Mouse (Mus musculus) cerebellum, postnatal 10 days (tissue): ENCODE results near the gene Enox1.

Experiments
- DNase-seq, 2 experiments: peaks; one replicate each; pipeline ENCODE4 v3.0.0; 2021; ENCODE audit warnings: mixed read lengths in 2 of 2

Gene Enox1

DNA sequence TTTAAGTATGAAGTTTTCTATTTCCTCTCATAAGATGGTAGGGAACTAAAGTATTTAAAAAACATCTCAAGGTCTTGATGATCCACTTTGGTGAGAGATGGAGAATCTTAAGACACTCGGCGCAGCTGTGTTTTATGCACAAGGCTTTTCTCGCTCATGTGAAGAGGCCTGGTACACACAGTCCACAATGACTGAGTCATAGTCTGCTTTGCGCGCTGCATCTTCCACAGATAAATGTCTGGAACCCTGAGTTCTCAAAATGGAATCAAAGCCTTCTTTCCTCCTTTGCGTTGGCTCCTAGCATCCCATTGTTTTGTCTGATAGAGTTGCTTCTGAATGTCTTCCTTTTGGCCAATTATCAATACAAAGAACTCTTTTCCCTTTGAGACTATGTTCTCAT is 119.0 kb downstream of the Enox1 start:
- DNase-seq, result no peak

DNA sequence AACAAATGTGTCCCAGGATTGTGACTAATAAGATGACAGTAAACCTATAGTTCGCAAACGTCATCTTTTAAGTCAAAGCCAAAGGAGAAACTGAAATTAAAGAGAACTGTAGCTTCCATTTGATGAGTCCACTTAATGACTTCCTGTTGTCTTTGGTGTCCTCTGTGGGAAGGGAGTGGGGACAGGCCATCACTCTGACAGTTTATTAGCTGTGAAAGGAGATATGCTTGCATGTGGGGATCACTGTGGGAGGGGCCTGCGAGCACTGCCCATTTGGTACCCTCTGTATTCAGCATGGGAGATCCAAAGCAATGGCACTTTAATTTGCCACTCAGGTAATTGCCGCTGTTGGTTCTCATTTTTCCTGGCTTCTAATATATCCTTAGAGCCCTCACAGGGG is 122.6 kb downstream of the Enox1 start:
- DNase-seq, result no peak

DNA sequence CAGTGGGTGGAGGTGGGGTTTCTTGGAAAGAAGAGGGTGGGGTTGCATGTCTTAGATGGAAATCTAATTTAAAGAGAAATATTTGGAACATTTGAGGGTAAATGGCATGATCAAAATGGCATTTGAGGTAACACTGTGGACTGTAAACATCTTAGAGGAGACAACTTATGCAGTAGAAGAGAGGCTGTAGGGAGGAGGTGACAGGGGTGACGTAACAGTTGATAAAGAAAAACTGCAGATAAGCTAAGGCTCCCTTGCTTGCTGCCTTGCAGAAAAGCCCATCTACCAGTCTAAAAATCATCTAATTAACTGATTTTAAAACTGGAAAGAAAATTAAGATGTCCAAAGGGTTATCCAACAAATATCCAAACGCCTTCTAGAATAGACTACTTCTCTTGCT is 123.9 kb downstream of the Enox1 start:
- DNase-seq, result no peak

DNA sequence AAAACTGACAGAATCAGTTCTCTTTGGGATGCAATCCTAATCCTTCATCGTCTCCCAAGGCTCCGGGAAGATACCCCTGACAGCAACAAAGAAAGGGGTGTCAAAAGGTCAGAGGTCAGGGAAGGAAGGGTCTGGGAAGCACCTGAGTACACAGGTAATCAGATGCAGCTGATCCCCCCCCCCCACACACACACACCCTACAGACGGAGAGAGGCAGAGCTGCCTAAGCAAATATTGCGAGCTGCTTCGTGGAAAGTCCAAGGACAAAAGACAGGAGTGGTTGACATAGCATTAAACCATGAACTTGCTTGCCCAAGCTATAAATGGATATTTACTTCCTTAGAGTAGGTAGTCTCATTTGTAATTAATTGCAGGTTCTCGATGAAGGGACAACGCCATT is 124.3 kb downstream of the Enox1 start:
- no peak for DNase-seq

DNA sequence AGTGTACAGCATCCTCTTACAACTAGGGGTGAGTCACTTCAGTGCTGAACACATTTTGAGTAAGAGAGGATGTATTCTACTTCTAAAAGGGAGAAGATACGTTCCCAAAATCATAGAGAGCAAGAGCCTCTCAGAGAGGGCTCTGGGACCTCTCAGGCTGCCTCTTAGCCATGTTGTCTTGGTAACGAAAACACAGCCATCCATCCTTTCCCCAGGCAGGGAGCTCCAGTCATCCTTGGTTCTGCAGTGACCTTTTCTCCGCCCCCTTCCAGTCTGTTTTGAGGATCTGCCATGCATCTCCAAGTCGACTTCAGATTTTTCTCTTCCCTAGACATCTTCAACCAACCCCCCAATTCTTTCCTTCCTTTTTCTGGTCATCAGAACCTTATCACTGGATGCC is 127.4 kb downstream of the Enox1 start:
- no peak for DNase-seq

DNA sequence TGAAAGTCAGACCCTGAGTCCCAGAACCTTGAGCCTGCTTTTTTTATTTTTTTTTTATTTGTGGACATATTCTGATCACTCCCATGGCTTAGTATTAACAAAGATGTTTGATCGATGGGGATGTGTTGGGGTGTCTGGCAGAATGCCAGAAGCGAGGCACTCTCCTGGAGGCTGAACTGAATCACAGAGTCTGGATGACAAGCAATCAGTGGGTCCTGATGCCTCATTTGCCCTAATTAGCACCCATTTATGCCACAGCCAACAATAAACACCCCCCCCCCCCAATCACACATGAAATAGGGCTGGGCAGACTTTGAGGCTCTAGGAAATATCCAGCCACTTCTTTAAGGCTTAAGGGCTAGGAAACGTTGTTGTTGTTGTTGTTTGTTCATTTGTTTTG is 128.9 kb downstream of the Enox1 start:
- DNase-seq, result no peak

DNA sequence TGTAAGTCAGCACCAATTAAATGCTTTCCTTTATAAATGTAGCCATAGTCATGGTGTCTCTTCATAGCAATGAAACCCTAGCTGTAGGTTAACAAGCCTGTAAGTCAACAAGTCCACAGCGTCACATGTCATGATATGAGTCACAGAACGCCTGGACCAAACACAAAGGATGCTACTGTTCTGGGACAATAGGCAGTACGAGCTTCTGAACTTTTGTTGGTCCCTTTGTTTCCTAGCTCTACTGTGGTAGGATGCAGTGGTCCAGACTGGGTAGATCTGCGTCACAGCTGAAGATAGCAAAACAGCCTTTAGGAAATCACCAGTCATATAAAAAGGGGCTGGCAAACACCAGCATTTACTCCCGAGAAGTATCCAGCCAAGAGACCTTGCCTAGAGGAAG is 135.2 kb downstream of the Enox1 start:
- no peak for DNase-seq

DNA sequence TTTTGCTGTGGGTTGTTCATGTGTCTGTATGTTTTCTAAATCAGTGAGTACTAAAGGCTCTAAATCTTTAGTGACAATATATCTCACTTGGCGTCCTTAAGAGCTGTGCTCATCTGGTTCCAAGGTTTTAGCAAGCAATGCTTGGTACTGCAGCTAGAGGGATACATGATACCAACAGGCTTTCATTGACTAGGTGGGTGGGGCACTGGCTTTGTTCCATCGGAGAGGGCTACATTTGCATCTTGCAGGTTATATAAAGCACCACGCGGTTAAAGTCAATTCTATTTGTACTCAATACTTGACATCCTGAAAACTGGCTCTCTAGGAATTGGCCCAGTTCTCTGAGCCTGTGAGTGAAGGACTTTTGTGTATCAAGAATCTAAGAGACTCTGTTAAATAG is 140.5 kb downstream of the Enox1 start:
- peak; percentile 59 for DNase-seq

DNA sequence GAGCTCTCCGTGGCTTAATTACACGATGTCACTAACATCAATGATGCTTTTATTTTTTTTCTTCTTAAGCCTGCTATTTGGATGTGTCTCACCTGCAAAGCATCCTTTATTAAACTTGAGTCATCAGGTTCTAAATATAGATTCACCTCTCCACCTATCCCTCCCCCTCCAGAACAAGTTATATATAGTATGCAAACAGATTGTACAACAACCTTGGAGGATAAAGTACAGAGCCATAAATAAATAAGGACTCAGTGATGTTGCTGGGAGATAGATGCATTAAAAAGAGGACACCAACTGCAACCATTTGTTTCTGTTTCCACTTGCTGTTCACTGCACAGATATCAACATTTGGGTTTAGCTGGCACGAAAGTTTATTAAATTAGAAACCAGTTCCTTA is 141.8 kb downstream of the Enox1 start:
- DNase-seq, result no peak

DNA sequence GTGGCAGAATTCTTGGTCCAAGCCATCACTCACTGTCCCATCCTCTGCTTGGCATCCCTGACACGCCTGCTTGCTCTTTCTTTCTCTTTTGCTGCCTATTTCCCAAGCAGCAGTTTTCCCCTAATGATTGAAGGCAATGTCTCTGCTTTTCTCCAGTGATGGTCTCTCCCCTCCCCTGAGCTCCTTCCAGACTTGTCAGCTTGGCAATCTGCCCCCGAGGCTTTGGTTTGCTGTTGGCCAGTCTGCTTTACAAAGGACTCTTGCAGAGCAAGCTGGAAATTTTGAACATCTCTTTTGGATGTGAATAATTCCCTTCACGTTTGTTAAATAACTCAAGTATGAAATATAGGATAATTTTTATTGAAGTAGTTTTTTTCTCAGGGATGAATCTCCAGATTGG is 153.0 kb downstream of the Enox1 start:
- DNase-seq, result peak; percentile 91 to 93

DNA sequence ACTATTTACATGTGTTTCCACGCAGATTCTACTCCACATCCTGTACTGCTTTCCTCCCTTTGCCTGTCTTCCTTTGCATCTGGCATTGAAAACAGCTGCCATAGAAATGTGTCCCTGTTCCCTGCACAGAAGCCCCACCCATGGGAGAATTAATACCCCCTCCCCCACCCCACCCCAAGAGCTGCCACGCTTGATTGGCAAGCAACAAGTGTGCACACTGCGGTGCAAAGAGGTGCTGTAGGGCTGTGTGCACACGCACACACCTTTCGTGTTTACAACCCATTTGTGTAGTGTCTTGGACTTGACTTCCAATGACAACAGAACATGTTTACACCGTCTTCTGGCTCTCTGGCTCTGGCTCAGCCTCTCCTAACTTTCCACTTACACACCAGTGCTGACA is 154.9 kb downstream of the Enox1 start:
- no peak for DNase-seq

DNA sequence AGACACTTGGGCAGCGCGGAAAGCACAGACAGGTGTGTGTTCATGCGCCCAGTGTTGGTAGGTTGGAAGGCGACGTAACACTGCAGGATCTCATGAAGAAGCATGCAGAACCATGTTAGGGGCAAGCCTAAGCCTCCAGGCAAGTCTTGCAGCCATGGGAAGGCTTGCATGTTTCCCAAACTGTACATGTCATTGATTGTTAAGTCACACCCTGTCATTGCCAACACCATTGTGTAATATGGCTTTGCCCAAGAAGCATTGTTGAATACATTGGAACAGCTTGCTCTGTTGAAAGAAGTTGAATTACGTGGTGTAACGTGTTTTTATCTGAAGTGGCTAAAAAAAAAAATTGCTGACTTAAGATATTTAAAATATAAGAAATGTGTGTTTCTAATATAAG is 162.8 kb downstream of the Enox1 start:
- no peak for DNase-seq

DNA sequence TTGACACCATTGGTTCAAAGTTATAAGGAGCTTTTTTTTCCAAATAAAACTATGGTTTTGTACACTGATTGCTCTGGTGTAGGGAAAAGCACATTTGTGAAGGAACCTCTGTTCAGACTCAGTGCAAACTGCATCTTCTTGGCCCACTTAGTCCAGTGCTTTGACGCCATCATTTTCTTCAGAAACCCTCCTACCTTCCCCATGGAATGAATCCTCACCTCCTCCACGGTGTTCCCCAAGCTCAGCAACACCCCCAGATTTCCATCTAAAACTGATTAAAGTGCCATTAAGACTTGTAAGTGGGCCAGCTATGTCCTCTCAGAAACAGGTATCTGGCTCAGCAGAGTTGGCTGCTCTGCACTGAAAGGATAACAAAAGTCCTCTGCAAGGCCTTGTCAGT is 167.8 kb downstream of the Enox1 start:
- DNase-seq, result no peak

DNA sequence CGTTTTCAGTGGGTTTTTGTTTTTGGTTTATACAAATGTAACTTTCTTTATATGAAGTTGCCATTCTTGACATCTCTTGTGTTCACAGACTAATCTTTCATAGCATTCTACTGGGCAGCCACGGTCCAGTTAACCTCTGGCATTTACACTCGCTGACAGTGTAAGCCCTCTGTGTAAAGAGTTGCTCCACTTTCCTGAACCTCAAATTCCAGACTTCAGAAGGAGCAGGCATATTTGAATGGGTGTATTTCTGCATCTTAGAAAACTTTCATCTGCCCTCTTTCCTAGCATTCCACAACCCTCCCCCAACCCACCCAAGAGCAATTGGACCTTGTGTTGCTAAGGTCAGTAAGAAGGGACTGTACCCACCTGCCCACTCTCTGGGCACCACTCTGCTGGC is 171.1 kb downstream of the Enox1 start:
- DNase-seq, result no peak

DNA sequence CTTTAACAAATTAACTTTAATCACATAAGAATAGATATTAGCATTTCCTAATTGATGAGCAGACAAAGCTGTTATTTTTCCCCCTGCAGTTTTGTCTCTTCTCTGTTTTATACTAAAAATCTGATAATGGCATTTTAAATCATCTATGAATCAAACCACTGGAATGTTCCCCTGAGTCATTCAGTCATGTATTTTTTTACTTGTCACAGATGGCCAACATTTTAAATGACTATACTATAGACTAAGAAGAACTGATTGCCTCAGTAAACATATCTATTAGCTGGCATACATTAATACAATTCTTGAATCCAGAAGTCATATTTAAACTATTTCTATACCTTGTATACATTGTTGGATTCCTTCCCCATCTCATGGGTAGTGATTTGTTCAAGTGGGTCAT is 173.2 kb downstream of the Enox1 start:
- DNase-seq, result no peak

DNA sequence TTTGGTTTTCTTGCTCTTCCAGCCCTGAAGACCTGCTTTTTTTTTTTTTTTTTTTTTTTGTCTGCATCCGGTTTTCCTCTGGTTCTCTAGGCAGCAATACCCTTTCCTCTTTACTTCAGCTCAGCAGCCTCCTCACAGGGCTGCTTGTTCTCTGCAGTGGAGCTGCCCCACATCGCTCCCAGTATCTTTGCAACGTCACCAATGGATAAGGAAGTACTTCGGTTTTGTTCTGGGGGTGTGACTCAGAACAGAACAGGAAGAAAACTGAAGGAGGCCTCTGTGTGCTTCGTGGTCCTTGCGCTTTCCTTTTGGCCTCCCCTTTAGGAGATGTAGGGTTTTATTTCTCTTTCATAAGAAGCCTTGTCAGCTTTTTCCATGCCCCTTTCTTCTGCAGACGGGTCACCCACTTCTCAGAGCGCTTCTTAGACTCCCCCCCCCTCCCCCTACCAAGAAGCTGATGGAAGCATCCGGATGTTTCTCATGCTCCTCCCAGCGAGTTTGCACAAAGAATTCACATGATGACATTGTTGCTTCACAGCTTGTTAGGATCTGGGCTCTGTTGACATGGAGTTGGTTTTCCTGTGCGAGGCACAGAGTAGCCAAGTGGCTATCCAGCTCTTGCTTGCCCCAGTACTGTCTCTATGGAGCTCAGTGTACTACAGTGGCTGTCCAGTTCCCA is 187.2 kb downstream of the Enox1 start:
- no peak for DNase-seq

DNA sequence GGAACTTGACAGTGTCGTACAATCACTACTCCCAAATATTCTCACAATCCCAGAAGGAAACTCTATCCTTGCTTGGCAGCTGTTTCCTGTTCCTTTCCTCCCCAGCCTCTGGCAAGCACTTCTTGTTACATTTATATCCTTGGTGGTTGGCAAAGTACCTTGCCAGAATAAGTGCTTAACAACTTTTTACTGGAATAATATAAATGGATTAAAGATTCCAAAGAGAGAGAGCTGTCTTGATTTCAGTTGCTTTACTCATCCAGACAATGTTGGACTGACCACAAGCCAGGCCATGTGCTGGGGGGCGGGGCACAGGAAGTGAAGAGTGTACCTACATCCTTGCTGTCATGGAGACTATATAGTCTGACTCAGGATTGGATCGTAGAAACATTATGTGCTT is 189.7 kb downstream of the Enox1 start:
- DNase-seq, result no peak

DNA sequence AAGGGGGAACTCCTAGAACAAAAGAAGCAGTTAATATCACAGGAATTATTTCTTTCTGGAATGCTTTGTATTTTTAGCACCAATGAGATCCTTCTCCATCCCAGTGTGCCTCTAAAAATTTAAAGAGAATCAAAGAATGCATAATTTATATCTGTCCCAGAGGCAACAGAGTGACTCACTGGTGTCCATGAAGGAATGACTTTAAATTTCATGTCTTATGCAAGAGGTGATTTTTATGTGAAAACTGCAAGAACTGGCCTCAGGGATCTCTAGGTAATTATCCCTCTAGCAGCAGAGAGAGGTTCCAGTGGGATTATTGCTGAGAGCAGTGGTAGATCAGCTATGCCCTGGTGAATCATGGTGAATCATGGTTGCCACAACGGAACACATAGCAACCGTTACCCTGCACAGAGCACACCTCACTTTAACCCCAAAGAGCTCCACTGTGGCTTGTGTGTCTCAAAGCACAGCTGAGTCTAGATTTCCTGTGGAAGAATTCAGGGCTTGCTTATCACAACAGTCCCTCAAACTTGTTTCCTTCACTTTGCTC is 195.3 kb downstream of the Enox1 start:
- no peak for DNase-seq

DNA sequence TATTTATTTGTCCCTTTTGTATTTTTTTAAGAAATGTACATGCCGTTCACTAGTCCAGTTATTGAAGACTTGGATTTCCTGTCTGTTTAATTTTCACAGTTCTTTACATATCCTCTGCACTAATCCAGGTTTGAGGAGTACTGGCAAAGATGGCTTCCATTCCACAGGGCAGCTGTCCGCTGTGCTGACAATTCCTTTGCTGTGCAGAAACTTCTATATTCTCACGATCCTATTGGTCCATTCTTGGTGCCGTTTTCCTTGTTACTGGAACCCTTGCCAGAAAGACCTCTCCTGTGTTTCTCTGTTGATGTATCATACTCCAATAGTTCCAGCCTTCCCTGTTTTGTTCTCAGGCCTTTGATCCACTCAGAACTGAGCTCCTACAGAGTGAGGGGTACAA is 206.1 kb downstream of the Enox1 start:
- DNase-seq, result no peak

DNA sequence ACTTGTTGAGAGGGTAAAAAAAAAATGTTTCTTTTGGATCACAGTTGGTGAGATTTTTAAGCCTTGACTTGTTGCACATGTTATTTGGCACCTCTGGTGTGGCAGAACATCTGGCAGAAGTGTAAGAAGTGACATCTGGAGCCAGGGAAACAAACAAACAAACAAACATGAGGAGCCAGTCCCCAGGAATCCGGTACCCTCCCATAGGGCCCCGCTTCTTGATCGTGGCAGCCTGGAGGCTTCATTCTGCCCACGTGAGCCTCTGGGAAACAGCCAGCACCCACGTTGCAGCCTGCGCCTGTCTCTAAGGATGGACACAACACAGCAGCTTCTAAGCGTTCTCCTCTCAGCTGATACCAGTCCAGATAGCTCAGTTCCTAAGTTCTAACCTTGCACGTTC is 211.8 kb downstream of the Enox1 start:
- no peak for DNase-seq

DNA sequence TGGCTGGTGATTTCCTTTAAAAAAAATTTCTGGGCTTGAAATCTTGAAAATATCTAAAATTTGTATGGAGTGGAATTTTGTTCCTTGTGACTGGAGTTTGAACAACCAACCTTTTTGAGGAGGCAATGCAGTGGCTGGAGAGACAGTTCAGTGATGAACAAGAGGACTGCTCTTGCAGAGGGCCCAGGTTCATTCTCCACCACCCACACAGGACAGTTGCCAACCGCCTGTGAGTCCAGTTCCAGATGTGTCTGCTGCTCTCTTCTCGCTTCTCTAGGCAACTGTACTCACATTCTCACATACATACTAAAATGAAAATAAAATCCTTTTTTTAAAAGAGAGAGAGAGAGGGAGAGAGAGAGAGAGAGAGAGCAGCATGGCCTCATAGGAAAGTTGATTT is 212.5 kb downstream of the Enox1 start:
- no peak for DNase-seq

DNA sequence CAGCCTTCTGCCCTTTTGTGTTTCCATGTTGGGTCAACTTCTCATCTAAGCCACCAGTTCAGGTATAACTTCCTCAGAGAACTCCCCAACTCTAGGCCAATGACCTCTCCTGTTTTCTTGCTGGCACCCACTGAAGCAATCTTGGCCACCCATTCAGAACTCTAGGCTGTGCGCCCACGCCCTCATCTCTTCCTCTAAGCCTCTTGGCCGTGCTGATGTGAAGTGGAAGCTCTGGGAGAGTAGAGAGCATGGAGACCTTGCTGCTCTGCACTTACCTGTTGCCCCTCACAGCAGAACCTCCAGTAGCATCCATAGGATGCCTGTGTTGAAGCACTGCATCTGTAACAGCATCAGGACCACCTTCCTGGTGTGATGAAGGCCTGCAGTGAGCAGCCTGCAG is 214.0 kb downstream of the Enox1 start:
- DNase-seq, result no peak

DNA sequence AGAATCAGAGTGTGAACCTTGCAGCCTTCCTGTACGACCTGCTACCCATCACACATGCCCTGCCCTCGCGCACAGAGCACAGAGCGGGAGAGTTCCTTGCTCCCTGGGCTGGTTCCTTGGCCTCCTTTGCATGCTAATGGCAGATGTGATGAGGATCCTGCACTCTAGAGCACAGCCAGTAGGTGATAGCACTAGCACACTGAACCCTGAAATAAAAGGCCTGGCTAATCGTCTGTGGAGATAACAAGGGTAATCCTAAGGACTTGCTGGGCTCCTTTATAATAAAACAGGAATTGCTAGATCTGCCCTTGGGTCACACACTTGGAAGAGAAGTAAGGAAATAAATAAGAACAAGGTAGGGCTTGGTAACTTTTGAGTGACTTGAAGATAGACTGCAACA is 215.4 kb downstream of the Enox1 start:
- no peak for DNase-seq

DNA sequence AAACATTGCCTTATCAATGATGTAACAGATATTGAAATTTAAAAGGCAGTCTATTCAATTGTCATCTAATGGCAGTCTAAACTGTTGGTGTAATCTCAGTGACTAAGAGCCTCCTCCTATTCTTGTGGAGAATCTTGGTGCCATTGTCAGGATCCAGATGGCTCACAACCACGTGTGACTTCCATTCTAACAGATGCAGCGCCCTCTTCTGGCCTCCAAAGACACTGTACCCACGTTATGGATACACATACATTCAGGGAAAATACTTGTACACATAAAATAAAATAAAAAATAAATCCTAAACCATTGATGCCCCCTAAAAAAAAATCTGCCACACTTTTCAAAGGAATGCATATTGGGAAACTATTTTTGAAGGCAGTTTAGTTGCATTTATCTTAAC is 216.6 kb downstream of the Enox1 start:
- peak in 1 of 2 experiments; percentile 33 for DNase-seq

DNA sequence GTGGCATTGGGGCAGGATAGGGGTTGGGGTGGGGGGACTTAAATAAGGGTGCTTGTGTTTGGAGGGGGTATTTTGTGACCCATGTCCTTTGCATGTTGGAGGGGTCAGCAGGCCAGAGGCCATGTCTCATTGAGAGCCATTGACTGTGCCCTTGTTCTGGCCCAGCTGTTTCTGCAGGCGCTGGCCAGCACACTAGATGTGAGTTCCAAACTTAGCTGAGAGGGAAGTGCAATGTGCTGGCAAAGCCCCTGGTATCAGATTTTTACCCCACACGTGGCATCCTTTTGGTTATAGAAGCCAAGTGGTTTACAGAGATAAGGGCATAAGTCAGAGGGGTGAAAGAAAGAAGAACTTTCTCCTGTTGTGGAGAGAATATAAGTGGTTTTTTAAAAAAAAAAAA is 218.5 kb downstream of the Enox1 start:
- DNase-seq, result no peak
